Mouse (Mus musculus) embryonic facial prominence, embryonic 13.5 days (tissue): ENCODE data around the gene Alk. TPM values are rescaled to one million over a fixed set of nuclear protein-coding genes. Genes with fewer than 3 reads are reported as not detected.

Experiments
- ATAC-seq: fragments of 200-750 bp; cut with Nextera tagmentation; 2 replicates; pipeline ENCODE4 v1.8.0; 2017; ENCODE audit warnings: low read depth; ENCODE audit not compliant: insufficient number of reproducible peaks, insufficient read depth, low FRiP score, low TSS enrichment
- H3K27ac ChIP-seq: fragments of 300-500 bp; sonication (generic); 2 replicates; pipeline ENCODE4 v1.5.1; 2015; ENCODE audit warnings: moderate library complexity, mild to moderate bottlenecking, inconsistent platforms
- H3K27me3 ChIP-seq: fragments of 300-500 bp; sonication (generic); 2 replicates; pipeline ENCODE4 v1.6.1; 2015; ENCODE audit warnings: mild to moderate bottlenecking, inconsistent platforms
- H3K36me3 ChIP-seq: fragments of 300-500 bp; sonication (generic); 2 replicates; pipeline ENCODE4 v1.6.1; 2015; ENCODE audit warnings: mild to moderate bottlenecking, inconsistent platforms
- H3K4me1 ChIP-seq: fragments of 300-500 bp; sonication (generic); 2 replicates; pipeline ENCODE4 v1.6.1; 2015; ENCODE audit warnings: inconsistent platforms
- H3K4me2 ChIP-seq: fragments of 300-500 bp; sonication (generic); 2 replicates; pipeline ENCODE4 v1.6.1; 2015; ENCODE audit warnings: moderate library complexity, mild to moderate bottlenecking, inconsistent platforms
- H3K4me3 ChIP-seq: fragments of 300-500 bp; sonication (generic); 2 replicates; pipeline ENCODE4 v1.5.1; 2015; ENCODE audit warnings: mild to moderate bottlenecking, inconsistent platforms
- H3K9ac ChIP-seq: fragments of 300-500 bp; sonication (generic); 2 replicates; pipeline ENCODE4 v1.6.1; 2015; ENCODE audit warnings: mild to moderate bottlenecking, inconsistent platforms
- H3K9me3 ChIP-seq: fragments of 300-500 bp; sonication (generic); 2 replicates; pipeline ENCODE4 v1.6.1; 2016; ENCODE audit warnings: inconsistent platforms
- WGBS: fragments of 180-500 bp; shearing (Covaris S2); methylation state at CpG from one replicate; pipeline ENCODE4 v1.1.7; 2015; ENCODE audit warnings: mixed read lengths; 5-methylcytosine and 5-hydroxymethylcytosine counted together
- polyA plus RNA-seq: library from polyadenylated mRNA; unstranded; fragments of >200 nt; fragmentation: Nextera tagmentation; extraction: Ambion mirVana; gene quantifications from 2 replicates; pipeline ENCODE4 v1.2.1, GENCODE M21; 2015

Alk gene
- polyA plus RNA-seq, 1 experiment from 2014 or later: 0.51 TPM

GRCm38 (mm10) chr17:72293267-72293580 lies 311.2 kb downstream of the Alk start:
- H3K4me3 ChIP-seq: no peak overlapping the region

GRCm38 (mm10) chr17:72292444-72293266 lies 311.8 kb downstream of the Alk start:
- Histone ChIP-seq H3K4me3 (no peak overlapping the region), H3K27me3 (no peaks in the 10 kb centered on the region), H3K27ac (no peak overlapping the region), H3K9me3 (no peaks in the 10 kb centered on the region), H3K4me2 (no peak overlapping the region), H3K4me1 (peaks cover 6% of the 10 kb centered on the region; the same call in 1 of the 2 replicates), H3K9ac (no peak overlapping the region), H3K36me3 (no peaks in the 10 kb centered on the region)
- 69% methylated on average over 6 of the region's 6 CpGs for WGBS
- no peak for ATAC-seq

More at GRCm38 (mm10) chr17:72293267-72293580, 311.2 kb downstream of the Alk start:
- WGBS: 33% methylated on average over 3 of the region's 3 CpGs
- H3K9me3 ChIP-seq: no peaks in the 10 kb centered on the region
- no peaks in the 10 kb centered on the region for H3K27me3 ChIP-seq
- ATAC-seq: no peak
- no peaks in the 10 kb centered on the region for H3K36me3 ChIP-seq
- no peak overlapping the region for H3K4me2 ChIP-seq
- peaks cover 6% of the 10 kb centered on the region; the same call in 1 of the 2 replicates for H3K4me1 ChIP-seq
- H3K9ac ChIP-seq: no peak overlapping the region
- H3K27ac ChIP-seq: no peak overlapping the region

- 32% methylated on average over 3 of the region's 3 CpGs for WGBS
These were observed 318.5 kb downstream of the Alk start for GRCm38 (mm10) chr17:72285961-72286360.

GRCm38 (mm10) chr17:72278296-72278695 lies 326.1 kb downstream of the Alk start:
- H3K9me3 ChIP-seq: peaks cover 4% of the 10 kb centered on the region; the same call in 1 of the 2 replicates
- H3K27ac ChIP-seq: no peak overlapping the region
- no peak overlapping the region for H3K4me3 ChIP-seq
- no peaks in the 10 kb centered on the region for H3K4me1 ChIP-seq
- no peak overlapping the region for H3K9ac ChIP-seq
- H3K4me2 ChIP-seq: no peak overlapping the region
- H3K27me3 ChIP-seq: no peaks in the 10 kb centered on the region
- no peak for ATAC-seq
- no peaks in the 10 kb centered on the region for H3K36me3 ChIP-seq

More at GRCm38 (mm10) chr17:72285961-72286360, 318.5 kb downstream of the Alk start:
- no peaks in the 10 kb centered on the region for H3K9me3 ChIP-seq
- no peak overlapping the region for H3K9ac ChIP-seq
- H3K27ac ChIP-seq: no peak overlapping the region
- no peaks in the 10 kb centered on the region for H3K36me3 ChIP-seq
- no peaks in the 10 kb centered on the region for H3K27me3 ChIP-seq
- H3K4me3 ChIP-seq: no peak overlapping the region
- H3K4me2 ChIP-seq: no peak overlapping the region
- no peaks in the 10 kb centered on the region for H3K4me1 ChIP-seq
- ATAC-seq: no peak

- no peak for ATAC-seq
- H3K4me3 ChIP-seq: no peak overlapping the region
These were observed 327.6 kb downstream of the Alk start for GRCm38 (mm10) chr17:72276778-72277177.

GRCm38 (mm10) chr17:72275391-72275904 lies 329.0 kb downstream of the Alk start:
- ATAC-seq: no peak
- WGBS: 79% methylated on average over 8 of the region's 8 CpGs

More at GRCm38 (mm10) chr17:72276778-72277177, 327.6 kb downstream of the Alk start:
- Histone ChIP-seq H3K4me2 (no peak overlapping the region), H3K27ac (no peak overlapping the region), H3K9me3 (peaks cover 4% of the 10 kb centered on the region; the same call in 1 of the 2 replicates), H3K36me3 (no peaks in the 10 kb centered on the region), H3K27me3 (no peaks in the 10 kb centered on the region), H3K9ac (no peak overlapping the region), H3K4me1 (no peaks in the 10 kb centered on the region)
- WGBS: 74% methylated on average over 6 of the region's 6 CpGs

GRCm38 (mm10) chr17:72274205-72274604 lies 330.2 kb downstream of the Alk start:
- no peak overlapping the region for H3K4me2 ChIP-seq

More at GRCm38 (mm10) chr17:72275391-72275904, 329.0 kb downstream of the Alk start:
- H3K9me3 ChIP-seq: peaks cover 4% of the 10 kb centered on the region; the same call in 1 of the 2 replicates
- H3K27ac ChIP-seq: no peak overlapping the region
- H3K27me3 ChIP-seq: no peaks in the 10 kb centered on the region
- H3K4me1 ChIP-seq: no peaks in the 10 kb centered on the region
- no peak overlapping the region for H3K9ac ChIP-seq
- no peak overlapping the region for H3K4me2 ChIP-seq
- no peak overlapping the region for H3K4me3 ChIP-seq
- no peaks in the 10 kb centered on the region for H3K36me3 ChIP-seq

GRCm38 (mm10) chr17:72271640-72272039 lies 332.8 kb downstream of the Alk start:
- Histone ChIP-seq H3K4me3 (no peak overlapping the region), H3K4me1 (no peaks in the 10 kb centered on the region), H3K9ac (no peak overlapping the region), H3K9me3 (no peaks in the 10 kb centered on the region), H3K27me3 (no peaks in the 10 kb centered on the region; the same call in 1 of the 2 replicates), H3K36me3 (no peaks in the 10 kb centered on the region), H3K4me2 (no peak overlapping the region), H3K27ac (no peak overlapping the region)
- no peak for ATAC-seq
- 58% methylated on average over 1 of the region's 1 CpGs for WGBS

More at GRCm38 (mm10) chr17:72274205-72274604, 330.2 kb downstream of the Alk start:
- Histone ChIP-seq H3K9me3 (peaks cover 4% of the 10 kb centered on the region; the same call in 1 of the 2 replicates), H3K9ac (no peak overlapping the region), H3K27ac (no peak overlapping the region), H3K36me3 (no peaks in the 10 kb centered on the region), H3K4me1 (no peaks in the 10 kb centered on the region), H3K27me3 (no peaks in the 10 kb centered on the region), H3K4me3 (no peak overlapping the region)
- ATAC-seq: no peak
- 88% methylated on average over 5 of the region's 5 CpGs for WGBS

GRCm38 (mm10) chr17:72268529-72268928 lies 335.9 kb downstream of the Alk start:
- no peak overlapping the region for H3K4me2 ChIP-seq
- H3K27ac ChIP-seq: no peak overlapping the region
- peaks cover 10% of the 10 kb centered on the region for H3K4me1 ChIP-seq
- WGBS: 88% methylated on average over 5 of the region's 5 CpGs
- H3K27me3 ChIP-seq: no peaks in the 10 kb centered on the region; the same call in 1 of the 2 replicates
- no peak for ATAC-seq
- H3K4me3 ChIP-seq: no peak overlapping the region
- H3K36me3 ChIP-seq: no peaks in the 10 kb centered on the region
- H3K9me3 ChIP-seq: no peaks in the 10 kb centered on the region
- no peak overlapping the region for H3K9ac ChIP-seq

GRCm38 (mm10) chr17:72265171-72266022 lies 339.0 kb downstream of the Alk start:
- Histone ChIP-seq H3K4me2 (no peak overlapping the region), H3K27ac (no peak overlapping the region), H3K9ac (no peak overlapping the region), H3K27me3 (no peaks in the 10 kb centered on the region; the same call in 1 of the 2 replicates), H3K9me3 (no peaks in the 10 kb centered on the region), H3K4me1 (peaks cover 10% of the 10 kb centered on the region), H3K36me3 (no peaks in the 10 kb centered on the region), H3K4me3 (no peak overlapping the region)
- ATAC-seq: no peak
- WGBS: 57% methylated on average over 9 of the region's 9 CpGs

GRCm38 (mm10) chr17:72253411-72253810 lies 351.0 kb downstream of the Alk start:
- no peak overlapping the region for H3K27ac ChIP-seq
- H3K27me3 ChIP-seq: no peaks in the 10 kb centered on the region
- 35% methylated on average over 5 of the region's 5 CpGs for WGBS
- H3K9ac ChIP-seq: no peak overlapping the region
- ATAC-seq: no peak
- no peak overlapping the region for H3K4me3 ChIP-seq
- peaks cover 4% of the 10 kb centered on the region; the same call in 1 of the 2 replicates for H3K4me1 ChIP-seq
- no peaks in the 10 kb centered on the region for H3K36me3 ChIP-seq
- no peaks in the 10 kb centered on the region for H3K9me3 ChIP-seq
- H3K4me2 ChIP-seq: no peak overlapping the region
